Mouse (Mus musculus) stomach, embryonic 14.5 days (tissue): ENCODE data around the gene Gak. TPM values are rescaled to one million over a fixed set of nuclear protein-coding genes. Genes with fewer than 3 reads are reported as not detected.

Source experiments
- ATAC-seq: fragments of 200-750 bp; cut with Nextera tagmentation; 2 replicates; pipeline ENCODE4 v1.8.0; 2017; ENCODE audit warnings: low read depth, moderate TSS enrichment; ENCODE audit not compliant: insufficient number of reproducible peaks, insufficient read depth, low FRiP score
- H3K27ac ChIP-seq: fragments of 300-500 bp; sonication (generic); 2 replicates; pipeline ENCODE4 v1.5.1; 2014; ENCODE audit warnings: mild to moderate bottlenecking, low read length, moderate library complexity, mixed read lengths
- H3K27me3 ChIP-seq: fragments of 300-500 bp; sonication (generic); 2 replicates; pipeline ENCODE4 v1.6.1; 2014; ENCODE audit warnings: low read length, control low read depth, mixed read lengths; ENCODE audit not compliant: control insufficient read depth, insufficient read depth
- H3K36me3 ChIP-seq: fragments of 300-500 bp; sonication (generic); 2 replicates; pipeline ENCODE4 v1.6.1; 2014; ENCODE audit warnings: mild to moderate bottlenecking, control low read depth, low read length, moderate library complexity, mixed read lengths; ENCODE audit not compliant: control insufficient read depth, insufficient read depth
- H3K4me1 ChIP-seq: fragments of 300-500 bp; sonication (generic); 2 replicates; pipeline ENCODE4 v1.6.1; 2014; ENCODE audit warnings: low read length, control low read depth, mixed read lengths; ENCODE audit not compliant: control insufficient read depth, insufficient read depth
- H3K4me2 ChIP-seq: fragments of 300-500 bp; sonication (generic); replicated peaks from 2 replicates; pipeline ENCODE4 v1.6.1; 2014; ENCODE audit warnings: low read depth, low read length, control low read depth
- H3K4me3 ChIP-seq: fragments of 300-500 bp; sonication (generic); 2 replicates; pipeline ENCODE4 v1.5.1; 2014; ENCODE audit warnings: low read depth, low read length, control low read depth
- H3K9ac ChIP-seq: fragments of 300-500 bp; sonication (generic); replicated peaks from 2 replicates; pipeline ENCODE4 v1.6.1; 2014; ENCODE audit warnings: low read depth, mild to moderate bottlenecking, control low read depth, low read length, moderate library complexity, mixed read lengths
- H3K9me3 ChIP-seq: fragments of 300-500 bp; sonication (generic); 2 replicates; pipeline ENCODE4 v1.6.1; 2016; ENCODE audit warnings: low read depth, low read length, control low read depth; ENCODE audit not compliant: control insufficient read depth
- WGBS: fragments of 180-500 bp; shearing (Covaris S2); extraction: QIAGEN DNeasy Blood & Tissue Kit; methylation state at CpG from one replicate; pipeline ENCODE4 v1.1.7; 2014; 5-methylcytosine and 5-hydroxymethylcytosine counted together
- polyA plus RNA-seq: library from polyadenylated mRNA; unstranded; fragments of >200 nt; fragmentation: Nextera tagmentation; extraction: Ambion mirVana; gene quantifications from 2 replicates; pipeline ENCODE4 v1.2.1, GENCODE M21; 2014

Gene Gak
- polyA plus RNA-seq, 1 experiment from 2014 or later, result 49.9 TPM

DNA sequence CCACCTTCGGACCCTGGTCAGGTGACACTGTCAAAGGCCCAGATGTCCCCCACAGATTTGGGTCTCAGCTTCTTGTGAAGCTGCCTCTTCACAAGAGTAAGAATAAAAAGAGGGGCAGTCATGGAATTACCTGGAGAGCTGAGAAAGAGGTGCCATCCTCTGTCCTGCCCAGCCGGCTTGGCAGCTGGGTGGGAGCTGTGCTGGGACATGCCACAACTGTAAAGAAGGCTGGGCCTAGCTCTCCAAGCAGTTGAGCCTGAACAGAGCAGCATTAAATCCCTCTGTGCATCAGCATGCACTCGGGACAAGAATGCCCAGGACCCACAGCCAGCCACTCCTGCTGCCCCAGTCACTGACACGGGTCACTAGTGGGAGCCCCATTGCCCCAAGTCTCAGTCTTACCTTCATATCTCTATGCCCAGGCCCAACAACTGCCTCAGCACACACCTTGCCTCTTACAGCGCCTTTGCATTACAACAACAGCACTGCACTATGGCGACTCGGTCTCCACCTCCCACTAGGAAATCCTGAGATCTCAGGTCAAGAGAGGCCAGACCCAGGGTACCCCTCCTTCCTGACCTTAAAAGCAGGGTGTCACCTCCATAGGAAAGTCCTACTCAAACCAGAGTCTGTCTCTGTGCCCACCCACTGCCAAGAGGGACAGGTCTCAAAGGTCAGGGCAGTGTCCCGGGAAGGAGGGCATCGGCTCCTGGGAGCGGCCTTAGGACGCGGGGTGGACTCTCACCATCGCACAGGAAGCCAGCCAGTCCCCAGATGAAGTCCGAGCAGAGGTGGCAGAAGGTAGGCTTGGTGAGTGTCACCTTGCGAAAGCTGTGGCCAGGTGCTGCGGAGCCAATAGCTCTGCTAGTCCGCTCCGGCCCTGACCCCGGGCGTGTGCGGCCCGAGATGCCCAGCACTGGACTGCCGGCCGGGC, 30.4 kb upstream of the Gak start, which contains the start of gene Idua:
Gene Idua (plus strand): TSS at position 634 of the 934 bp plus-strand sequence.
- peak; percentile 47 for ATAC-seq
- Histone ChIP-seq H3K9ac (peak within 1 kb of the TSS; percentile 74), H3K27ac (no peak within 1 kb of the TSS), H3K4me1 (peaks cover 5% of the 10 kb centered on the region; the same call in 1 of the 2 replicates), H3K27me3 (no peaks in the 10 kb centered on the region), H3K9me3 (no peaks in the 10 kb centered on the region), H3K4me2 (peak within 1 kb of the TSS; percentile 44), H3K4me3 (peak within 1 kb of the TSS; percentile 62), H3K36me3 (peaks cover 11% of the 10 kb centered on the region; the same call in 1 of the 2 replicates)
- WGBS, result 10% methylated on average over 24 of the region's 24 CpGs

GRCm38 (mm10) chr5:108658611-108659010, 29.1 kb upstream of the Gak start:
- Histone ChIP-seq H3K9ac (no peak overlapping the region), H3K4me1 (peaks cover 5% of the 10 kb centered on the region; the same call in 1 of the 2 replicates), H3K27ac (no peak overlapping the region), H3K9me3 (no peaks in the 10 kb centered on the region), H3K36me3 (peaks cover 23% of the 10 kb centered on the region), H3K4me2 (no peak overlapping the region), H3K4me3 (no peak overlapping the region), H3K27me3 (no peaks in the 10 kb centered on the region)
- ATAC-seq, result no peak
- 88% methylated on average over 1 of the region's 1 CpGs for WGBS

- Histone ChIP-seq H3K36me3 (peaks cover 29% of the 10 kb centered on the region), H3K27me3 (no peaks in the 10 kb centered on the region), H3K4me1 (peaks cover 5% of the 10 kb centered on the region; the same call in 1 of the 2 replicates), H3K9ac (no peak overlapping the region), H3K27ac (no peak overlapping the region), H3K4me3 (no peak overlapping the region), H3K4me2 (no peak overlapping the region), H3K9me3 (no peaks in the 10 kb centered on the region)
- WGBS, result 74% methylated on average over 5 of the region's 5 CpGs
- ATAC-seq, result no peak
Measured at GRCm38 (mm10) chr5:108657406-108657805, 27.9 kb upstream of the Gak start.

DNA sequence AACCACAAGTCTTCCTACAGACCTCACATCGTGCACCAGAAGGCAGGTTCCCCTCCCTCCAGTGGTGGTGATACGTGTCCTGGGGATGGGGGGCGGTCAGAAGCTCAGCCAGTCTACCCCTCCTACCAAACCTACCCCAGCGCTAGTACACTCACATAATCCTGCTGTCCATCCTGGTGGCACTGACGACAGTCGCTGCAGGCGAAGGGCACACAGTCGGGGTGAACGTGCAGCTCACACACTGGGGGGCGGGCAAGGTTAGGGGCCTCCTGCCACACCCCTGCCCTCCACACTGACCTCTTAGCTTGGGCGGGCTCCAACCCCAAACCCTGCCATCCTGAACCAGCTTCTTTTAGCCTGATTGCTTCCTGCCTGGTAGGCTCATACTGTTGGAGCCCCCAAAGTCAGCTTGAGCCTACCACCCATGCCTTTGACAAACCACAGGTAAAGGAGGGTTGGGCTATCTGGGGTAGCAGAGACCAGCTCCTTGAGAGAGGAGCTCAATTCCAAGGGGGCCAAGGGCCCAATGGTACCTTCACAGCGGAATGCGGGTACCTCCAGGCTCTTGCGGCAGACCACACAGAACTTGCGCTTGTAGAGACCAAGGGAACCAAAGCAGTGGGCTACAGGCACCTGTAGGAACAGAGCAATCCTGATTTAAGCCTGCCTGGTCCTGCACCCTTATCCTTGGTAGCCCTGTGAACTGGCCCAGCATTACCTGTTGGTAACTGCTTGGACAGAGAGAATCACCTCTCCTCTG, 26.5 kb upstream of the Gak start:
- Histone ChIP-seq H3K4me1 (peaks cover 5% of the 10 kb centered on the region; the same call in 1 of the 2 replicates), H3K27me3 (no peaks in the 10 kb centered on the region), H3K9ac (no peak overlapping the region), H3K9me3 (no peaks in the 10 kb centered on the region), H3K27ac (no peak overlapping the region), H3K36me3 (peaks cover 29% of the 10 kb centered on the region), H3K4me2 (no peak overlapping the region), H3K4me3 (no peak overlapping the region)
- no peak for ATAC-seq
- 89% methylated on average over 15 of the region's 15 CpGs for WGBS

DNA sequence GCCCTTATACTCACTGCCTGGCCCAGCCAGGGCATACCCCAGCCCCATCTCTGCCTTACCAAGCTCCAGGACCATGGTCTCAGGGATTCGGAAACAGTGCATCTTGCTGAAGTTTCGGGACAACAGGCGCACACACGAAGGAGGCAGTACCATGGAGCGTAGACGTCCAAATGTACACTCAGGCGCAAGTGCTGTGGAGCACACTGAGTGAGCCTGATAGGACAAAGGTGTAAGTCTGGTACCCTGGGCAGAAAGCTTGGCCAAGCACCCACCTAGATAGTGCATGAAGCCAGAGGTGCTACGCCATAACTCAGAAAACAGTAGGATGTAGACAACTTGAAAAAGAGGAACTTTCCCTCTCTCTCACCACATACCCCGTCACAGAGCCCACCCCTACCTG, 25.8 kb upstream of the Gak start:
- Histone ChIP-seq H3K4me3 (no peak overlapping the region), H3K9me3 (no peaks in the 10 kb centered on the region), H3K9ac (no peak overlapping the region), H3K4me1 (peaks cover 5% of the 10 kb centered on the region; the same call in 1 of the 2 replicates), H3K4me2 (no peak overlapping the region), H3K27ac (no peak overlapping the region), H3K27me3 (no peaks in the 10 kb centered on the region), H3K36me3 (peaks cover 29% of the 10 kb centered on the region)
- WGBS, result 95% methylated on average over 9 of the region's 9 CpGs
- no peak for ATAC-seq

GRCm38 (mm10) chr5:108654444-108654990, 25.0 kb upstream of the Gak start:
- ATAC-seq, result no peak
- H3K36me3 ChIP-seq, result peaks cover 37% of the 10 kb centered on the region

GRCm38 (mm10) chr5:108653341-108653740, 23.8 kb upstream of the Gak start:
- peaks cover 43% of the 10 kb centered on the region for H3K36me3 ChIP-seq
- no peak overlapping the region for H3K4me2 ChIP-seq
- H3K27ac ChIP-seq, result no peak overlapping the region
- WGBS, result 91% methylated on average over 6 of the region's 6 CpGs
- H3K27me3 ChIP-seq, result no peaks in the 10 kb centered on the region
- no peak overlapping the region for H3K9ac ChIP-seq
- ATAC-seq, result no peak
- no peak overlapping the region for H3K4me3 ChIP-seq
- no peaks in the 10 kb centered on the region for H3K9me3 ChIP-seq
- no peaks in the 10 kb centered on the region for H3K4me1 ChIP-seq

More at GRCm38 (mm10) chr5:108654444-108654990, 25.0 kb upstream of the Gak start:
- H3K27me3 ChIP-seq, result no peaks in the 10 kb centered on the region
- WGBS, result 95% methylated on average over 10 of the region's 10 CpGs
- no peak overlapping the region for H3K9ac ChIP-seq
- H3K4me1 ChIP-seq, result peaks cover 1% of the 10 kb centered on the region; the same call in 1 of the 2 replicates
- no peak overlapping the region for H3K4me3 ChIP-seq
- no peaks in the 10 kb centered on the region for H3K9me3 ChIP-seq
- H3K4me2 ChIP-seq, result no peak overlapping the region
- no peak overlapping the region for H3K27ac ChIP-seq

DNA sequence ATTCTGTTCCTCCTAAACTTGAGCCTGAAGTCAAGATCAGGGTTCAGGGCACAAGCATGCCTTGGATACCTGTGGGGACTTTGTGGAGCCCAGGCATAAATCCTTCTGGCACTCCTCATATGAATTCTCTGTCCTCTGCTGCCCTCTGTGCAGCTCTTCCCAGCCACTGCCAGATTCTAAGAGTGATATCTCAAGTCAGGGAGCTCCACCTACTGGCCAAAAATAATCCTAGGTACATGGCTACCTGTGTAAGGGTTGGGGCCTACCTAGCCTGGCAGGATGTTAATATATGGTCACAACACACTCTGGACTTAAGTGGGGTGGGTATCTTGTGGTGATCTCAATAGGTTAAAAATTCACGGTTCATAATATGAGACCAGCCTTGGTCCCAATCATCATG, 22.3 kb upstream of the Gak start:
- ATAC-seq, result peak; percentile 51; the same call in 1 of the 2 replicates
- Histone ChIP-seq H3K27me3 (no peaks in the 10 kb centered on the region), H3K4me3 (no peak overlapping the region), H3K27ac (no peak overlapping the region), H3K4me1 (no peaks in the 10 kb centered on the region), H3K36me3 (peaks cover 41% of the 10 kb centered on the region), H3K9me3 (no peaks in the 10 kb centered on the region), H3K4me2 (no peak overlapping the region), H3K9ac (no peak overlapping the region)
- WGBS, result 59% methylated on average over 1 of the region's 1 CpGs
